Comparison of ENCODE assay signal across 7 mouse cellular contexts in the genomic region with DNA sequence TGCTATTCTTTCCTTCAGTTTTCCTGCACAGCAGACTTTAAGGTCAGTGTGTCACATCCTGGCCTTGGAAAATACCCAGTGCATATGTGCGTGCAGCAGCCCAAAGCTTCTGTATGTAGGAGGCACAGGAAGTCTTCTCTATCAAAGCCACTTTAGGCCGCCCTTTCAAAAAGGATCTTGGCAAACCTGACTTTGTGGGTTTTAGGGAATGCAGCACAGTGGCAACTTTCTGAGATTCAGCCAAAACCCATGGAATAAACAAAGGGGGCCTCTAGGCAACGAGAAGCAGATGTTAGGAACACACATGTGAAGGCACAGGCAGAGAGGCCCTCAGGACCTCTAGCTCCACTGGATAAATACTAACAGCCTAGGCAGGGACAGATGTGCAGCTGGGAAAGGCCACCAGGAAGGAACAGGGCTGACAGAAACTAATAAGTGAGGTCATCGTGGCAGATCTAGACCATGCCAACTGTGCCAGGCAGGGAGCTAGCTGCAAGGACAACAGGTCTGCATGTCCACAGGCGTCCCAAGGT. TPM values are rescaled to one million over a fixed set of nuclear protein-coding genes. Genes with fewer than 3 reads are reported as not detected.
A peak's percentile ranks its signal among the peaks of the same experiment; 100 is the strongest.
DNase-seq lines count a peak whose midpoint lies in the region; ATAC-seq and TF ChIP-seq lines count a peak whose summit lies in the region.

No protein-coding gene starts in this region.

- peaks cover 13% of the 10 kb centered on the region; the same call in 1 of the 2 replicates for H3K36me3 ChIP-seq in midbrain, embryonic 14.5 days (ENCODE audit: control insufficient read depth, insufficient read depth, low read length)
- H3K36me3 ChIP-seq in midbrain, embryonic 11.5 days (ENCODE audit: control insufficient read depth, insufficient read depth, low read length): no peaks in the 10 kb centered on the region
- H3K36me3 ChIP-seq in hindbrain, postnatal 0 days (ENCODE audit: insufficient read depth, low read length): no peaks in the 10 kb centered on the region; the same call in 1 of the 2 replicates

- no peaks in the 10 kb centered on the region for H3K27me3 ChIP-seq in midbrain, embryonic 14.5 days (ENCODE audit: control insufficient read depth, insufficient read depth, low read length)
- H3K27me3 ChIP-seq in midbrain, embryonic 11.5 days (ENCODE audit: control insufficient read depth, insufficient read depth, low read length): no peaks in the 10 kb centered on the region
- H3K27me3 ChIP-seq in hindbrain, postnatal 0 days (ENCODE audit: insufficient read depth, low read length): no peaks in the 10 kb centered on the region

- no peaks in the 10 kb centered on the region for H3K9me3 ChIP-seq in midbrain, embryonic 14.5 days (ENCODE audit: control insufficient read depth, low read length)
- no peaks in the 10 kb centered on the region for H3K9me3 ChIP-seq in midbrain, embryonic 11.5 days (ENCODE audit: control insufficient read depth, low read length)
- H3K9me3 ChIP-seq in hindbrain, postnatal 0 days (ENCODE audit: low read length): no peaks in the 10 kb centered on the region

- no peak overlapping the region for H3K4me3 ChIP-seq in midbrain, embryonic 14.5 days (replicated peaks; ENCODE audit: low read depth, low read length)
- no peak overlapping the region for H3K4me3 ChIP-seq in midbrain, embryonic 11.5 days (ENCODE audit: low read depth, low read length)
- H3K4me3 ChIP-seq in hindbrain, postnatal 0 days (ENCODE audit: low read length): no peak overlapping the region

- no peak for ATAC-seq in midbrain, embryonic 14.5 days (ENCODE audit: low FRiP score, low TSS enrichment)
- ATAC-seq in midbrain, embryonic 11.5 days (ENCODE audit: low FRiP score): no peak
- 0 out of 2 replicates have a peak, but pooled peaks have one; percentile 24 for ATAC-seq in hindbrain, postnatal 0 days

- DNase-seq in midbrain, embryonic 14.5 days: no peak
- DNase-seq in midbrain, embryonic 11.5 days (ENCODE audit: low spot score, missing footprints): no peak
- peak; percentile 40 for DNase-seq in embryo, embryonic 9.5 days (ENCODE audit: extremely low spot score)
- peak; percentile 50 for DNase-seq in hindbrain, postnatal 0 days (ENCODE audit: low spot score)
- peak; percentile 44 for DNase-seq in neural tube, embryonic 10.5 days (ENCODE audit: extremely low spot score, low spot score)
- no peak for DNase-seq in right cerebral cortex, postnatal 10 days (ENCODE audit: low spot score in 2 of 2)
- no peak for DNase-seq in frontal cortex, postnatal 25 days (ENCODE audit: low spot score in 2 of 2)

- H3K4me2 ChIP-seq in midbrain, embryonic 14.5 days (ENCODE audit: low read length): no peak overlapping the region
- no peak overlapping the region for H3K4me2 ChIP-seq in midbrain, embryonic 11.5 days
- H3K4me2 ChIP-seq in hindbrain, postnatal 0 days (ENCODE audit: low read depth, low read length): no peak overlapping the region

- H3K27ac ChIP-seq in midbrain, embryonic 14.5 days (replicated peaks; ENCODE audit: low read depth, low read length): peak overlapping the region; percentile 16; the same call in 1 of the 2 replicates
- H3K27ac ChIP-seq in midbrain, embryonic 11.5 days (ENCODE audit: low read depth, low read length): no peak overlapping the region
- peak overlapping the region; percentile 41; the same call in 1 of the 2 replicates for H3K27ac ChIP-seq in hindbrain, postnatal 0 days

- no peak overlapping the region for H3K9ac ChIP-seq in midbrain, embryonic 14.5 days (replicated peaks; ENCODE audit: low read length)
- no peak overlapping the region for H3K9ac ChIP-seq in midbrain, embryonic 11.5 days (ENCODE audit: low read length)
- H3K9ac ChIP-seq in hindbrain, postnatal 0 days (replicated peaks; ENCODE audit: low read length): no peak overlapping the region

- no peak for TF ChIP-seq CTCF in hindbrain, postnatal 0 days (IDR thresholded peaks at IDR 0.05; ENCODE audit: low read depth)

- H3K4me1 ChIP-seq in midbrain, embryonic 14.5 days (ENCODE audit: control insufficient read depth, insufficient read depth, low read length): peaks cover 11% of the 10 kb centered on the region
- H3K4me1 ChIP-seq in midbrain, embryonic 11.5 days (ENCODE audit: control insufficient read depth, insufficient read depth, low read length): no peaks in the 10 kb centered on the region
- 0 out of 2 replicates have a peak, but pooled peaks cover 2% of the 10 kb centered on the region for H3K4me1 ChIP-seq in hindbrain, postnatal 0 days (ENCODE audit: insufficient read depth, low read length)

- WGBS in midbrain, embryonic 14.5 days: 78% methylated on average over 5 of the region's 5 CpGs
- WGBS in midbrain, embryonic 11.5 days: 74% methylated on average over 5 of the region's 5 CpGs
- 33% methylated on average over 5 of the region's 5 CpGs for WGBS in hindbrain, postnatal 0 days

RNA-seq across cellular contexts. Expression of gene Srebf1, which starts 51.0 kb away (rescaled TPM):
- polyA plus RNA-seq in midbrain, embryonic 14.5 days (2014; fragmentation: Nextera tagmentation; extraction: Ambion mirVana): 34.5 and 35.2 TPM in 2 replicates
- 38.3 and 41.1 TPM in 2 replicates for polyA plus RNA-seq in midbrain, embryonic 11.5 days (2014; fragmentation: Nextera tagmentation; extraction: Ambion mirVana)
- 163 and 169 TPM in 2 replicates for total RNA-seq in hindbrain, postnatal 0 days (2014; rRNA removed)
- 50.6 and 59.5 TPM in 2 replicates for polyA plus RNA-seq in hindbrain, postnatal 0 days (2015; fragmentation: Nextera tagmentation; extraction: Ambion mirVana)

Comparison
In these comparisons a context has a peak if more than half of its experiments do, and no peak if none do; other contexts are left out.
1. DNase-seq: peak in embryo, embryonic 9.5 days (single experiment), hindbrain, postnatal 0 days (single experiment) and neural tube, embryonic 10.5 days (single experiment); none in midbrain, embryonic 14.5 days (single experiment), midbrain, embryonic 11.5 days (single experiment), right cerebral cortex, postnatal 10 days (0 of 2) and frontal cortex, postnatal 25 days (0 of 2).